Mouse (Mus musculus) thymus, postnatal 36 days (tissue): Measurements from ENCODE around the gene Fetub.
A peak's percentile ranks its signal among the peaks of the same experiment; 100 is the strongest.

ENCODE experiments used
- DNase-seq, 2 experiments: peaks; one replicate each; pipeline ENCODE4 v3.0.0; 2022; ENCODE audit warnings: mixed read lengths in 2 of 2

Gene Fetub

DNA sequence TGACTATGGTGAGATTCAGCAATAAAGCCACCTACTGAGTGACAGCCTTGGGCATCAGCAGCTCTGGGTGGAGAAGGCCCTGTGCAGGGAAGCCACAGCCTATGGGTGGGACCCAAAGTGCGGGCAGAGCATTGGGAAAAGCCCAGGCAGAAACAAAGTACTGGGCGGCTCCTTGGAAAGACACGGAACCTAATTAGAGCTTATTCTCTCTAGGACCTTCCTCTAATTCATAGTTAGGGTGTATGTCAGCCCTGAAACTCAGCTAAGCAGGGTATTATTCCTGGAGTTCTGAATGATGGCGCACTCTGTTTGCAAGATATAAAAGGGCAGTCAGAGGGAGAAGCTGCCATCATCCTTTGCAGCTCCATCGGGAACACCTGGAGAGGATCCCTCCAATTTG lies at the start of gene Fetub:
Gene Fetub (plus strand): TSS at position 301 of the 400 bp plus-strand sequence.
- no peak for DNase-seq

DNA sequence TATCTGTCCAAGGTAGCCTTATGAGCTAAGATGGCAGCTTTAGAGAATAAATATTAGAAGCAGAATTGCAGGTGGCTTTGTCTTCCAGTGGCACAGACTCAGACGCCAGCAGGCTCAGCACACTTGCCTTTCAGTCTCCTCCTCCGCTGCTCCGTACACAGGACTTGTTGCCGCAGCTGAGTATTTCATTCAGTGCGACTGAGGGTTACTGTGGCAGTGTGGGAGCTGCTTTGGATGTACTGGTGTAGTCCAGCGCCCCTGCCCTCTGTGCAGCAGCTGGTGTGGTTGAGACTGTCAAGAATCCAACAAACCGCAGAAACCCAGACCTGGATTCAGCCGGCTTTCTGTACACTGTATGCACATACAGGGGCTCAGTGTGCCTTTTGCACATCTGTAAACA lies 45.7 kb upstream of the Fetub start:
- no peak for DNase-seq

DNA sequence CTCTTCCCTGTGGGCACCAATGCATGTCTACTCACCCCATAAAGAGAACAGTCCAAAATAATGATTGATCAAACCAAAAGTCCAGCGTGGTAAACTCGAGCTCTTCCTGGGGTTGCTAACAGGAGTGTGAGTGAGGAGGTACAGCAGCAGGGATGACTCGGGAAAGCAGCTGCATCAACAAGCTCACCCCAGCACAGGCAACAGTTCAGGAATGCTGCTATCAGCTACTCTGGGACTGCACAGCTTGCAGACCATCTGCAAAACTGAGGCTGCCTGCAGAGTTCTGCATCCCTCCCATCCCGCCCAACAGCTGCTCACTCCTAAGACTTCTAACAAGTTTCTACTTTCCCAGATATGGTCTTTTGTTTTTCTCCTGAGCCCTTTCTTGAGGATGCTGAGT lies 44.8 kb upstream of the Fetub start:
- no peak for DNase-seq

DNA sequence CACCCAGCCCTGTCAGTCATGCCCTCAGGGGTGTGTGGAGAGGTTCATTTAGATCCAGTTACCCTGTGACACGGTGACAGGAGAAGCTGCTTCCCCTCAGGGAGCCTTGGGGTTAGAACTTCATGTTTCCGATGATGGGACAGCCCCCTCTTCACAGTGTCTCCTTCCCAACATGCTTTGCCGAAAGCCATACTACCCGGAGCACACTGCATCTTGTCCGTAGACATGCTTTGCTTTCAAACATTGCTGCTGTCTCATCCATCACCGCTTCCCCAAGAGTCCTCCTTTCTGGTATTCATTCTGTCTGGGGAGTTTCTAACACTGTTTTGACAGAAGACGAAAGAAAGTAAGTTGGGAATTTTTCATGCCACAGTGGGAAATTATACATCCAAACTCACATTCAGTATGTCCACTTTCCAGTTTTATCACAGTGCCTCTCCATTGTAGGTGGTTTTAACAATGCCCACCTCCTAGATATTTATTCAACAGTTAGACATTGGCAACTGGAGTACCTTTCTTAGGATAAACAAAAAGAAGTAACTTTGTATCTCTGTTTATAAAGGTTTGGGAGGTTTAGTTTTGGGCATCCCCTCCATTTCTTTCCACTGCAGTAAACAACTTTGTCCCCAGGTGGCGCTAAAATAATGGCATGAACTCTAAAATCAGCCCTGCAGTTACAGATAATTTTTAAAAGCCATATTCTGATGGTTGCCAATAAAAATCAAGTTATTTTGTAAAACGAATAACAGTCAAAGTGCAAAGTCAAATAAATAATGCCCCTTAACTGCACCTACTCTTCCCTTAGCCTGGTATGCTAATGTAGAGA lies 41.7 kb upstream of the Fetub start:
- peak in 1 of 2 experiments; percentile 14 for DNase-seq

DNA sequence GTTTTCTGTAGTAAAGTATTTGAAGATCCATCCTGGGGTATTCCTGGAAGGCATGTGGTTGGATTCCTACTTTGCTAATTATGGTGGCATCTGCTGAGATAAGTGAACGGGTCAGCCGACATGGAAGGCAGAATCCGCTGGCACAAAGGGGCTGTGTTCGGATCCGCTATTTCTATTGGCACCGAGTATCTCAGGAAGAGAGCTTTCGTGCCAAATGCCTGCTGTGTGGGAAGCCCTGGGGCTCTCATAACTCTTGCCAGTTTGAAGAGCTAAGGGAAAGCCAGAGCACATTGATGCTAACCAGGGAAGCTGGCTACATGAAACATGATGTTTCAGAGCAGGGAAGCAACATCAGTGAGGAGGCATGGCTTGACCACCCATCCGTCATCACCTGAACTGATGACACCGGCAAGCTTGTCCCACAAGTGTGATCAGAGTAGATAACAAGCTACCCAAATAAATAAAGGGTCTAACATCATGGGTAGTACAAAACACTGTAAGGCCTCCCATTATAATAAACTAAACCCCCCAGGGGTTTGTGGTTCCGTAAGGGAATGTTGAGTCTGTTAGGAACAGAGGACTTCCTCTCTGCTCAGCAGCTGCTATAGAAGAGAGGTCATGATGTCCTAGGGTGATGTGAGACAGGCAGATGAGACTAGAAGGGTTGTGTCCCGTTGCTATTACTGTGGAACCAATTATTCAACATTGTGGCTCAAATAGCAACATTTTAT lies 40.3 kb upstream of the Fetub start:
- DNase-seq: no peak

DNA sequence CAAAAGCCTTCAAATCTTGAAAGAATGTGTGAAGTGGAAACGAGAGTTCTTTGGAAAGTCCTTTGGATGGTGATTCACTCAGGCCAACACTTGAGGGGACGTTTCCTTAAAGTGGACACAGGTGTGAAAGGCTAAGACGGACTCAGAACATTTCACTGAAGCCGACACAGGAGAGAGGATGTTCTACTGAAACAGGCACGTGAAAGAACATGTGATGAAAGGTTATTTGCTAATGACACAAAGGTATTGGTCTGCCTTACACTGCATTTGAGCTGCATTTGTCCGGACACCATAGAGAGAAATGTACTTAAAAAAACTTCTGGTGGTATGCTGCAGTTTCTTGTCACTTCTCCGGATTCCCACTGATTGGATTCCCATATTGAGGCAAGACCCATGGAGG lies 39.4 kb upstream of the Fetub start:
- no peak for DNase-seq

DNA sequence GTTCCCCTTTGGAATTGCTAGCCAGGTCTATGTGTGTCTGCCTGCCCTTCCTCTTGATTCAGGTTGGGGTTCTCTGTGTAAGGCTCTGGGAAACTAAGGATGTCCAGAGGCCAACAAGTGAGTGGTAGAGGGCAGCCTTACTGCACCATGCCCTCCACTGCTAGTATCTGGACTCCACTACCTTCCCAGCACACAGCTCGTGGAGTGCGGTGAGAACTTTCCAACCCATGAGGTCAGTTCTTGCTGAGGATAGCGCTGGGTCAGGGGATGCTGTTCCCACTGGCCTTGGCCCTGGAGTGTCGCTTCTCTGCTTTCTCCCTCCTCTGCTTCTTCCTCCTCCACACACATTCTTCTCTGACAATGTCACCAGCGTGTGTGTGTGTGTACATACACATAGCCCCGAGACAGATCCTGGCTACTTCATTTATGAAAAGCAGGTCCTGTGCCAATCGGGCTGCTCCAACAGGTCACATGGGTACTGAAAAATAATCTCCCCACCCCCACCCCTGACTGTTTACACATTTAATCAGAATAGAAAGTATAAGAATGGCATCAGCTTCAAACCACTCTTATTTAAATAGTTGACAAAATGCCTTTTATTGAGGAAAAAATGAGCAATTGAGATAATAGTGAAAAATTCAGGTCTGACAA lies 38.1 kb upstream of the Fetub start:
- DNase-seq: no peak

DNA sequence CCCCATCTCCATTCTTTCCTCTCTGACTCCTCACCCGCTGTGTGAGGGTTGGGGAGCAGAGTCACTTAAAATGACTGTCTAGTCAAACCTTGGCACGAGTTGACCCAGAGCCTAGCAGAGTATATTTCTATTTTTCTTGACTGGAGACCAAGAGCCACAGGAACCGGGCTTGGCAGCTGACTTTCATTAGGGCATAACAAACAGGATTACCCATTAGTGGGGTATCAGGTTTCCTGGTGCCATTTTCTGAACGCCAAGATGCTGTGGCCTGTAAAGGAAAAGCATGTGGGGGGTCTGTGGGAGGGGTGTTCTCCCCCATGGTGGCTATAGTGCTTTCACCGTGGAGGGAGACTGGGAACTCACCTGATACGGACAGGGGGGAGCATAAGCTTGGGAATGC lies 37.2 kb upstream of the Fetub start:
- DNase-seq: no peak

DNA sequence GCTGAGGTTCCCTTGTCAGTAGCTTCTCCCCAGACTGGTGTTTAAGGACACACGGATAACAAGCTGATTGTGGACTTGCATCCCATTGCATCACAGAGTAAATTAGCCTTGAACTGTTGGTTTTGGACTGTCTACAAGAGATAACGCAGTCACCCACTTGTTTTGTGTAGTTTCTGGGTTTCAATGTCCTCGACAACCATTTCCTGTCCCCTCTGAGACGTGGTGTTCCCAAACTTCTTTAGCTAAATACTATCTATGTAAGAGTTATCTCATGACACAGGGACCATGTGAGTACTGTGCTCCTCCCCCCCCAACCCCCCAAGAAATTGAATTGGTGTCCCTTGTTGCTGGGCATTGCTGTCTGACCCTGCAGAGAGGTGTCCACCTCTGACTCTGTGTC lies 36.6 kb upstream of the Fetub start:
- DNase-seq: no peak

DNA sequence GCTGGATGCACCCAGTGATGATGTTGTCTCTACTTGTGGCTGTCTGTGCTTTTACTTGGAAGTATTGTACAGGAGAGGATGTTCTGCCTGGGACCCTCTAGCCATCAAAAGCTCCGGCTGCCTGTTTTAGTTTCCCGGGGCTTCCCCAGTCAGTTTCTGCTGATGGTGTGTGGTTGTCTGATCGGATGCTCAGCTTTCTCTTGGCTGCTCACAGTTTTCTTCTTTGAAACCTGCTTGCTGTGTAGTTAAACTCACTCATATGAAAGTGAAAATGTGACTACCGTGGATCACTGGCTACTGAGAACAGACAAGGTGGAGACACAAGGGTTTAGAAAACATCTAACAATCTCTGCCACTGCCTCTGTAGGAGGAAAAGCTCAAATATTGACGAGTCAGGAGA lies 34.7 kb upstream of the Fetub start:
- DNase-seq: no peak

DNA sequence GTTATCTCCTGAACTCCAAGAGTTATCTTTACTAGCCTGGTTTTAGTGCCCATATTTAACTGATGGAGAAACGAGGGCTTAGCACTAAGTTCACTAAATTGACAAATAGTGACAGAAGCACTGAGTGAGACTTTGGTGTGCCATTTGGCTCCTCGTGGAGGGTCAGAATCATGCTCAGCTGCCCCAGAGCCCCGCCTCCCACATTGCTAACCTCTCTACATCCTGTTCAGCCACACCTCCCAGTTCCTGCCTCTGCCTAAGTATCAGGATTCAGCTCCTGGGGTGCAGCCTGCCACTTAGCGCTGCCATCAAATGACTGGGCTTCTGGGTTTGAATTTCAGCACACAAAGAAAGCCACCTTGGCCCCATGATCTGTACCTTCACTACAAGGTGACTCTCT lies 32.8 kb upstream of the Fetub start:
- no peak for DNase-seq

DNA sequence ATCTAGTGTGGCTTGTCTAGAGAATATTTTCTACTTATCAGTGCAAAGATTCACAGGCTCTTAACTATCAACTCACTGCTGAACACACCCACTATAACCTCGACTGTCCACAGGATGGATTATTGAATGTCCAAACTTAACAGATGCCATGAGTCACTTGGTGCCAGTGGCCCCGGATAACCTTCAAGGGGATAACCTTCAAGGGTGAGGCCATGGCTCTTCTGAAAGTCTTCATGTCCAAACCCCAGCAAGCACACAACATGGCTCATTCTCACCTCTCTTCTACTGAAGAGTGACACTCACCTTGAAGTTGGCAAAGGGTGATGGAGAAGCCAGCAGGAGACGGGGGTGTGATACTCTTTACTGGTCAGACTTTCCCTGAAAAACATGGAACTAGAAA lies 31.4 kb upstream of the Fetub start:
- no peak for DNase-seq

DNA sequence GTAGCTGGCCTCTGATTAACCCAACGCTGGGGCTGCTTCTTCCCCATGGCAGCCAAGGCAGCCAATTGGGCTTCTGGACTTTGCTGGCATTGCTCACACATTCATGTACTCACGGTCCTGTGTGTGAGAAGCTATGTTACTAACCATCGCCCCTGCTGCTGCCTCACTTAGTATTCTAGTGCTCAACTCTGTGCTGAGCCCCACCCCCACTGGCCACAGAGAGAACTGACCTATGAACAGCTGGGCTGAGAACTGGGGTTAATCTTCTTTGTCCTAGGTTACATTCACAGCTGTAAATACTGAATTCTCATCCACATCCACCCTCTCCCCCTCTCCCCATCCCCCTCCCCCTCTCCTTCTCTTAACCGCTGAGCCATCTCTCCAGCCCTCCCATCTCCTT lies 29.3 kb upstream of the Fetub start:
- no peak for DNase-seq

DNA sequence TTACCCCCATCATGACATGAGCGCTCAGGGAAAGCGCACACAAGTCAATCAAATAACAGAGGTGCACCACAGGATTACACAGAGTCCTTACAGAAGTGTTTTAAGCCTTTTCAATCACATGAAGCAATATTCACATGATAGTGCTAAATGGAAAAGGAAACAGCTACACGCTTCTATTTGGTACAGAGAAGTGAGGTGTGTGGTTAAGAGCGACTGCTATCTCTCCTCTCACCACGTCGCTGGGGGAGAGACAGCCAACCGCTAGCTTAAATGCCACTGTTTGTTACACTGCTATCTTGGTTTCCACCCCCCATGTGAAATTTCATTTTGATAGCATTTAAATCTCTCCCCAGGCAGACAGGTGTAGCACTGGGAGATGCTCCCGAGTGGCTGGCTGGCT lies 28.4 kb upstream of the Fetub start:
- no peak for DNase-seq

DNA sequence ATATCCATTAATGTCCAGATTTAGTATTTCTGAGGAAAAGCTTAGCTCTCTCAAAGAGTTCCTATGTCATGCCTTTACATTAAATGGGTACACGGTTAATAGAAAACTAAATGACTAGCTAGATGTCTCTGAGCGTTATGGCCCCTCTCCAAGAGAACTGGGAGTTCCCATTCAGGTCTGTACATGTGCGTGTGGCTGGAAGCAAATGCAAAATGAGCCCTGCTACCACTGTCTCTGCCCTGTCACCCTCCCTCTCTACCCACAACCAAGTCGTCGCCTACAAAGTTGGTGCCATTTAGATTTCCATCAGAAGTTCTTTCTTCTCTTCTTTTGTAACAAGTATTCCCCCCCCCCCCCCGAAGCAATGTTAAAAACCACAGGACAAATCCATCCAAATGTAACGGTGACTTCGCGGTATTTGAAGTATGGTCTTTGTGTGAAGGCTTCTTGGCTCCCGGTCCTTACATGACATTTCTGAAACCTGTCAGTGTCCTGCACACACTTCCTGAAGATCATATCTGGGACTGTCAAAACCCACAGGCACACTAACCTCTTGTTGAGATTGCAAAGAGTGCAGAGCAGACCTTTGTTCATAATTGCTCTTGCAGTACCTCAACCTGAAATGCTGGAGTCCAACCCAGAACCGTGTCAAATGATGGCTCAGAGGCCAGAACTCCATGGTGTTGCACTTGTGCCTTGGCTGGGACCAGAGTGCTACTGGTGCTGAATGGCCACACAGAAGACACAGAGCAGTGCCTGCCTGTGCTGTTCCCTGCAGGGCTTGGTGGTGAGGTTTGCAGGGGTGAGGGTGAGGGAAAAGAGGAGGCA lies 27.2 kb upstream of the Fetub start, which contains the start of gene Ahsg:
Gene Ahsg (plus strand): TSS at position 595 of the 828 bp plus-strand sequence.
- no peak for DNase-seq

DNA sequence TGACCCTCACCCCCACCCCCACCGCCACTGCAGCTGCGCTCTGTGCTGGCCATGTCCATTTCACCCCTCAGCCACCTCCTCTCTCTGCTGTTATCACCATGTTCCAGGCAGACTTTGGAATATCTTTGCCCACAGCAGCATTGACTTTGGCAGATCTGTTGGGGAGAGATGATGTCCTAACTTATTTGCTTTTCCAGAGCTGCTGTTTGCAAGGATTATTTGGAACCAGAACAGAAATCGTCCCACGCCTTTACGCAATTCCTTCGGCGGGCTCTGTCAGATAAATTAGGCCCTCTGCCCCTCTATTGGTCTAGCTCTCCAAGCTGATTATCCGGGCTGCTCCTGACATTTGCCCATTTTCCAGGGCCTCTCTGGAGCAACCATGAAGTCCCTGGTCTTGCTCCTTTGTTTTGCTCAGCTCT lies 26.4 kb upstream of the Fetub start:
- no peak for DNase-seq

DNA sequence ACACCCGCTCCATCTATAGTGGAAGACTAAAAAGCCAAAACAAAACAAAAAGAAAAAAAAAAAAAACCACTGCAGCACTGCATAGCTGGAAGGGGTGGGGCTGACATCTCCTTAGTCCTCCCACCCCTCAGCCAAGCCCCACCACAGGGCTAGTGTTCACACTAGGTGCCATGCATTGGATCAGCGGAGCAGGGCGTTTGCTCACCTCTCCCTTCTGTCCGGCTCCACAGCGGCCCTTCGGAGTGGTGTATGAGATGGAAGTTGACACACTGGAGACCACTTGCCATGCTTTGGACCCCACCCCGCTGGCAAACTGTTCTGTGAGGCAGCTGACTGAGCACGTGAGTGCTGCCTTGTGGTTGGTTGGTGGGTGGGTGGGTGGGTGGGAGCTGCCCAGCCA lies 24.0 kb upstream of the Fetub start:
- DNase-seq: no peak

DNA sequence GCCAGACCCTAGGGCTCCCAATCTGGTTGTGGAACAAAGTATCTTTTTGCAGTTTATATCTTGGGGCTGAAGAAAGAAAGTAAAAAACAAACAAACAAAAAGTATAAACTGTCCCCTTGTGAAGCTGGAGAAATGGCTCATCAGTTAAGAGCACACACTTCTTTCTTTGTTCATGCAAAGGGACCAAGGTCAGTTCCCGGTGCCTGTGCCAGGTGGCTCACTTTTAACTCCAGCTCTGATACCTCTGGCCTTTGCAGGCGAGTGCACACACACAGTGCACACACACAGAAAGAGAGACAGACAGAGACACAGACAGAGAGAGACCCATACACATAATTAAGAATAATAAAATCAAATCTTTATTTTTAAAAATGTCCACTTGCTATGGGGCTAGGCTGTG lies 21.5 kb upstream of the Fetub start:
- DNase-seq: no peak

DNA sequence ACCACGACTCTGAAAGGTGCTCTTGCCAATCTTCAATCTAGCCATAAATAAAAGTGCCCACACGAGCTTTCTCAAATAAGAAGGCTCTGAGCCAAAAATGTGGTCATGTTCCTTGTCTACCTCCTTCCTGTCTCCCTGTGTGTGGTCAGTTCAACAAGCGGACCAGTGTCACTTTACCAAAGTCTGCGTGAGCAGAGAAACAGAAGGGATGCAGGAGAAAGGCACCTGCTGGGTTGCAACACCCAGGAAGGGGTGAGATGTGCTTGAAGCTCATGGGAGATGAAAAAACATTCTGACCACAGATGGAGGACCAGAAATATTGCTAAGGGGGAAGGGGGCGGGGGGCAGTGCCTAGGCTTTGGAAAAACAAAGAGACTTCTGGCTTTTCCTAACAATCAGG lies 18.8 kb upstream of the Fetub start:
- DNase-seq: no peak

DNA sequence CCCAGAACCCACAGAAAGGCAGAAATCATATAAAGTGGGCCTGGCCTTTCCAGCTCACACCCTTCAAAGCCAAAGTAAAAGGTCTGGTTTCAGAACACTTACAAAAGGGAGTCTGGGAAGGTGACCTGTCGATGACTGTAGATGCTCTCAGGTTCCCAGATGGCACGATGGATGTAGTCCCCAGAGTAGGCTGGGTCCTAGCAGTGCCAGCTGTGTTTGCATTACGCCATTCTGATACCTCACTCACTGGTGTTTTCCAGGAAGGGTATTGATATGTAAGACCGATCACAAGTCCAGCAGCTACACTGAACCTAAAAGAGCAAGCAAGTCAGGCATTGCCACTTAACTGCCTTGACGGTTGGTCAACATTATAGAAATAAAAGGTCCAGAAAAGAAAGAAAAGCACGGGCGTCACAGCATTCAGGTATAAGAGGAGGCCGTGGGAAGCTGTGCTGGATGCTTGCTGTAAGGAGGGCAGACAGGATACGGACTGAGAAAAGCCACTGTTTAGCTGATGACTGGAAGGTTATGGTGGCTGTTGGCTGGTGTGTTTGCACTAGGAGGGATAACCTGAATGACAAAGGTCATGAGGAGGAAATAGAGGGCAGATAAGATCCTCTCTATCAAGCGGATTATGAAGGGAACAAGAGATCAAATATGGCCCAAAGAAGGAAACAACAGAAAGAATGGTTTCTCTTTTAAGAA lies 18.1 kb upstream of the Fetub start:
- DNase-seq: no peak

DNA sequence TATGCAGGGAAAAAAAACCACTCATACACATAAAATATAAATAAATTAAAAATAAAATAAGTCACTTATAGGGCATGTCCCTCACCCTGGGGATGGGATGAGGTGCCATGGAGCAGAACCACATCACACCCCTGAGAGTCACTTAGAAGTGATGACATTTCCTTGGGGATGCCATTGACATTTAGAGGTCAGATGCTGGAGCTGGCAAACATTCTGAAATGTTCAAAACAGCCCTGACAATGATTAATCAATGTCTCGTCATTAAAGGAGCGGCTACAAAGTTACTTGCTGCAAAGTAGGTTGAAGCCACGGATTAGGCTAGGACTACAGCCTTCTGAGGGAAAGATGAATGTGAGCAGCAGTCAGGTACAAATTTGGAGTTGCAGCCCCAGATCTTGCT lies 16.8 kb upstream of the Fetub start:
- DNase-seq: no peak

DNA sequence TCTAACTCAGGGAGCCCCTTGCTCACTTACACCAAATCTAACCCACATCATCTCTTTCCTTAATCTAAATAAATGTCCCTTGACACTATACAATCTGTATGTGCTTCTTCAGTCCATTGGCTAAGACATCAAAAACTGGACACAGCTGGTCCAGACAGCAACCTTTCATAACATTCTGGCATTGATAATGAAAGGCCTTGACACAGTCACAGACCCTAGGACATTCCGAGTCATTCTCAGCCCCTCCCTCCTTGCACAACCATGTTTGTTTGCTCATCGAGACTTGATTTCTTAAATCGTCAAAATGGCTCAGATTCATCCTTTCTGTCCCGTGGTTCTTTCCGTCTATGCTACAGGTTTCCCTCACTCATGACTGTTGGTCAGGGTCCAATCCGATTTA lies 8.8 kb upstream of the Fetub start:
- DNase-seq: no peak
